Mouse (Mus musculus) liver, adult 2 months (tissue): Measurements from ENCODE around the gene Saxo1. TPM values are rescaled to one million over a fixed set of nuclear protein-coding genes. Genes with fewer than 3 reads are reported as not detected.
A peak's percentile ranks its signal among the peaks of the same experiment; 100 is the strongest.

Source experiments
- DNase-seq: peaks from one replicate; pipeline ENCODE4 v3.0.0-alpha.2; 2011; ENCODE audit warnings: low read depth, low spot score; ENCODE audit errors: extremely low read depth
- H3K27ac ChIP-seq: fragments of 200-500 bp; replicated peaks from 2 replicates; pipeline ENCODE4 v1.5.1; 2012; ENCODE audit warnings: low read depth, mild to moderate bottlenecking, control low read depth, inconsistent platforms, low read length; ENCODE audit not compliant: insufficient read depth
- H3K27me3 ChIP-seq: fragments of 200-500 bp; 2 replicates; pipeline ENCODE4 v1.6.1; 2012; ENCODE audit warnings: mild to moderate bottlenecking, moderate library complexity, low read length, inconsistent platforms; ENCODE audit not compliant: control insufficient read depth, insufficient read depth
- H3K36me3 ChIP-seq: fragments of 200-500 bp; 2 replicates; pipeline ENCODE4 v1.6.1; 2012; ENCODE audit warnings: low read length, inconsistent platforms; ENCODE audit not compliant: control insufficient read depth, insufficient read depth
- H3K4me1 ChIP-seq: fragments of 200-500 bp; 2 replicates; pipeline ENCODE4 v1.6.1; 2011; ENCODE audit warnings: low read length; ENCODE audit not compliant: control insufficient read depth, insufficient read depth
- H3K4me3 ChIP-seq: fragments of 200-500 bp; 2 replicates; pipeline ENCODE4 v1.5.1; 2011; ENCODE audit warnings: low read depth, mild to moderate bottlenecking, control low read depth, low read length, moderate library complexity; ENCODE audit not compliant: insufficient read depth
- H3K79me2 ChIP-seq: fragments of 200-500 bp; 2 replicates; pipeline ENCODE4 v1.6.1; 2012; ENCODE audit warnings: inconsistent platforms, mild to moderate bottlenecking, low read length, moderate library complexity; ENCODE audit not compliant: control insufficient read depth, insufficient read depth
- H3K9ac ChIP-seq: fragments of 200-500 bp; 2 replicates; pipeline ENCODE4 v1.6.1; 2012; ENCODE audit warnings: low read depth, mild to moderate bottlenecking, control low read depth, inconsistent platforms, low read length
- CTCF ChIP-seq: fragments of 200-500 bp; IDR thresholded peaks from 2 replicates; pipeline ENCODE4 v1.5.1; 2011; ENCODE audit warnings: low read depth, low read length, control low read depth
- POLR2A ChIP-seq: fragments of 200-500 bp; IDR thresholded peaks from 2 replicates; pipeline ENCODE4 v1.6.1; 2011; ENCODE audit warnings: low read length, control low read depth; ENCODE audit not compliant: insufficient read depth; ENCODE audit errors: extremely low read depth
- WGBS: fragments of 180-500 bp; shearing (Covaris S2); methylation state at CpG from one replicate; pipeline ENCODE4 v1.1.7; 2018; 5-methylcytosine and 5-hydroxymethylcytosine counted together
- polyA plus RNA-seq: library from polyadenylated mRNA; depleted of rRNA; stranded (reverse); fragments of >200 nt; gene quantifications from 2 replicates; pipeline ENCODE4 v1.2.3, GENCODE M21; 2012
- total RNA-seq: library from RNA; depleted of rRNA; stranded (reverse); fragments of >200 nt; gene quantifications from 2 replicates; pipeline ENCODE4 v1.2.3, GENCODE M21; 2014

Saxo1 gene
- total and polyA plus RNA-seq, 2 experiments, result not detected

GRCm38 (mm10) chr4:86555035-86555707 is 3.0 kb downstream of the Saxo1 start:
- no peaks in the 10 kb centered on the region for H3K4me1 ChIP-seq
- WGBS, result 18% methylated on average over 6 of the region's 6 CpGs
- no peak overlapping the region for H3K9ac ChIP-seq
- no peaks in the 10 kb centered on the region for H3K27me3 ChIP-seq
- DNase-seq, result peak; percentile 58
- no peak overlapping the region for H3K4me3 ChIP-seq
- no peak overlapping the region for H3K27ac ChIP-seq
- no peak for TF ChIP-seq POLR2A
- TF ChIP-seq CTCF, result peak; percentile 64
- no peaks in the 10 kb centered on the region for H3K36me3 ChIP-seq
- no peaks in the 10 kb centered on the region for H3K79me2 ChIP-seq

GRCm38 (mm10) chr4:86548332-86548731 is 9.8 kb downstream of the Saxo1 start:
- H3K9ac ChIP-seq, result no peak overlapping the region
- H3K27ac ChIP-seq, result no peak overlapping the region
- no peak for TF ChIP-seq POLR2A
- TF ChIP-seq CTCF, result no peak
- no peaks in the 10 kb centered on the region for H3K79me2 ChIP-seq
- H3K36me3 ChIP-seq, result no peaks in the 10 kb centered on the region
- no peaks in the 10 kb centered on the region for H3K27me3 ChIP-seq
- no peak overlapping the region for H3K4me3 ChIP-seq
- H3K4me1 ChIP-seq, result no peaks in the 10 kb centered on the region
- 86% methylated on average over 9 of the region's 9 CpGs for WGBS
- no peak for DNase-seq

- peak; percentile 34 for DNase-seq
These were observed 12.5 kb downstream of the Saxo1 start for GRCm38 (mm10) chr4:86545615-86546014.

GRCm38 (mm10) chr4:86543999-86544398 is 14.1 kb downstream of the Saxo1 start:
- no peaks in the 10 kb centered on the region for H3K4me1 ChIP-seq
- no peaks in the 10 kb centered on the region for H3K79me2 ChIP-seq
- WGBS, result 89% methylated on average over 3 of the region's 3 CpGs
- no peak for DNase-seq
- no peak overlapping the region for H3K27ac ChIP-seq
- no peaks in the 10 kb centered on the region for H3K27me3 ChIP-seq
- no peaks in the 10 kb centered on the region for H3K36me3 ChIP-seq
- H3K9ac ChIP-seq, result no peak overlapping the region
- no peak for TF ChIP-seq CTCF
- H3K4me3 ChIP-seq, result no peak overlapping the region

More at GRCm38 (mm10) chr4:86545615-86546014, 12.5 kb downstream of the Saxo1 start:
- H3K79me2 ChIP-seq, result no peaks in the 10 kb centered on the region
- WGBS, result 52% methylated on average over 5 of the region's 5 CpGs
- TF ChIP-seq CTCF, result peak; percentile 42
- TF ChIP-seq POLR2A, result no peak
- no peaks in the 10 kb centered on the region for H3K36me3 ChIP-seq
- H3K4me3 ChIP-seq, result no peak overlapping the region
- H3K4me1 ChIP-seq, result no peaks in the 10 kb centered on the region
- H3K27ac ChIP-seq, result no peak overlapping the region
- H3K27me3 ChIP-seq, result no peaks in the 10 kb centered on the region
- H3K9ac ChIP-seq, result no peak overlapping the region

GRCm38 (mm10) chr4:86541573-86541972 is 16.6 kb downstream of the Saxo1 start:
- Histone ChIP-seq H3K4me1 (no peaks in the 10 kb centered on the region), H3K79me2 (no peaks in the 10 kb centered on the region), H3K4me3 (no peak overlapping the region), H3K9ac (no peak overlapping the region), H3K27ac (no peak overlapping the region), H3K27me3 (no peaks in the 10 kb centered on the region), H3K36me3 (no peaks in the 10 kb centered on the region)
- TF ChIP-seq POLR2A (no peak), CTCF (no peak)
- 85% methylated on average over 1 of the region's 1 CpGs for WGBS
- no peak for DNase-seq

- Histone ChIP-seq H3K27me3 (no peaks in the 10 kb centered on the region), H3K36me3 (no peaks in the 10 kb centered on the region), H3K27ac (no peak overlapping the region), H3K9ac (no peak overlapping the region), H3K4me1 (no peaks in the 10 kb centered on the region), H3K4me3 (no peak overlapping the region), H3K79me2 (no peaks in the 10 kb centered on the region)
- DNase-seq, result no peak
- TF ChIP-seq CTCF (no peak), POLR2A (no peak)
- 98% methylated on average over 5 of the region's 5 CpGs for WGBS
These were observed 19.2 kb downstream of the Saxo1 start for GRCm38 (mm10) chr4:86538936-86539335.
